Mouse (Mus musculus): Measurements from ENCODE around the gene Ctbs. TPM values are rescaled to one million over a fixed set of nuclear protein-coding genes. Genes with fewer than 3 reads are reported as not detected.

Gene Ctbs
- polyA plus RNA-seq, 1 experiment, result 1.5 TPM

GRCm38 (mm10) chr3:146433681-146434350 is 15.8 kb upstream of the Ctbs start:
- Histone ChIP-seq H3K79me3 (ENCODE audit: low read depth) (no peaks in the 10 kb centered on the region), H3K79me2 (ENCODE audit: control insufficient read depth, insufficient read depth) (no peaks in the 10 kb centered on the region), H3K4me3 (ENCODE audit: insufficient read depth, poor library complexity, severe bottlenecking) (no peak overlapping the region), H3K36me3 (ENCODE audit: control insufficient read depth, insufficient read depth) (peaks cover 21% of the 10 kb centered on the region), H3K27me3 (ENCODE audit: control insufficient read depth, insufficient read depth, insufficient read length) (no peaks in the 10 kb centered on the region), H3ac (ENCODE audit: control insufficient read depth, insufficient read length, low read depth) (no peak overlapping the region)
- no peak for TF ChIP-seq CEBPB (IDR thresholded peaks at IDR 0.05; ENCODE audit: low read depth)
- no peak for TF ChIP-seq USF1 (IDR thresholded peaks at IDR 0.05; ENCODE audit: low read depth)
- no peak for TF ChIP-seq CTCF (IDR thresholded peaks at IDR 0.05; ENCODE audit: control insufficient read depth, insufficient read depth, insufficient read length)
- TF ChIP-seq MAX (IDR thresholded peaks at IDR 0.05), result no peak
- TF ChIP-seq MYOG (IDR thresholded peaks at IDR 0.05; ENCODE audit: control insufficient read depth, extremely low read depth, insufficient read length), result no peak
- TF ChIP-seq FOSL1 (IDR thresholded peaks at IDR 0.05; ENCODE audit: insufficient read depth, low read length, poor library complexity, severe bottlenecking), result no peak
- TF ChIP-seq MYOD1 (IDR thresholded peaks at IDR 0.05; ENCODE audit: control insufficient read depth, insufficient read length, low read depth), result no peak

GRCm38 (mm10) chr3:146434686-146435085 is 14.9 kb upstream of the Ctbs start:
- TF ChIP-seq CEBPB (IDR thresholded peaks at IDR 0.05; ENCODE audit: low read depth), result no peak
- no peak for TF ChIP-seq MAX (IDR thresholded peaks at IDR 0.05)
- no peak for TF ChIP-seq CTCF (IDR thresholded peaks at IDR 0.05; ENCODE audit: control insufficient read depth, insufficient read depth, insufficient read length)
- TF ChIP-seq USF1 (IDR thresholded peaks at IDR 0.05; ENCODE audit: low read depth), result no peak
- no peak for TF ChIP-seq MYOG (IDR thresholded peaks at IDR 0.05; ENCODE audit: control insufficient read depth, extremely low read depth, insufficient read length)
- TF ChIP-seq MYOD1 (IDR thresholded peaks at IDR 0.05; ENCODE audit: control insufficient read depth, insufficient read length, low read depth), result no peak
- TF ChIP-seq FOSL1 (IDR thresholded peaks at IDR 0.05; ENCODE audit: insufficient read depth, low read length, poor library complexity, severe bottlenecking), result no peak
- H3K36me3 ChIP-seq (ENCODE audit: control insufficient read depth, insufficient read depth), result peaks cover 20% of the 10 kb centered on the region
- H3K79me2 ChIP-seq (ENCODE audit: control insufficient read depth, insufficient read depth), result no peaks in the 10 kb centered on the region
- H3K79me3 ChIP-seq (ENCODE audit: low read depth), result no peaks in the 10 kb centered on the region
- H3K27me3 ChIP-seq (ENCODE audit: control insufficient read depth, insufficient read depth, insufficient read length), result no peaks in the 10 kb centered on the region
- no peak overlapping the region for H3K4me3 ChIP-seq (ENCODE audit: insufficient read depth, poor library complexity, severe bottlenecking)
- H3ac ChIP-seq (ENCODE audit: control insufficient read depth, insufficient read length, low read depth), result no peak overlapping the region

- peaks cover 20% of the 10 kb centered on the region for H3K36me3 ChIP-seq (ENCODE audit: control insufficient read depth, insufficient read depth)
- H3ac ChIP-seq (ENCODE audit: control insufficient read depth, insufficient read length, low read depth), result no peak overlapping the region
- no peak overlapping the region for H3K4me3 ChIP-seq (ENCODE audit: insufficient read depth, poor library complexity, severe bottlenecking)
- H3K79me3 ChIP-seq (ENCODE audit: low read depth), result no peaks in the 10 kb centered on the region
- TF ChIP-seq CTCF (IDR thresholded peaks at IDR 0.05; ENCODE audit: control insufficient read depth, insufficient read depth, insufficient read length) (no peak), USF1 (IDR thresholded peaks at IDR 0.05; ENCODE audit: low read depth) (no peak), MYOG (IDR thresholded peaks at IDR 0.05; ENCODE audit: control insufficient read depth, extremely low read depth, insufficient read length) (no peak), MYOD1 (IDR thresholded peaks at IDR 0.05; ENCODE audit: control insufficient read depth, insufficient read length, low read depth) (no peak), MAX (IDR thresholded peaks at IDR 0.05) (no peak), FOSL1 (IDR thresholded peaks at IDR 0.05; ENCODE audit: insufficient read depth, low read length, poor library complexity, severe bottlenecking) (no peak), CEBPB (IDR thresholded peaks at IDR 0.05; ENCODE audit: low read depth) (no peak)
- H3K79me2 ChIP-seq (ENCODE audit: control insufficient read depth, insufficient read depth), result no peaks in the 10 kb centered on the region
- no peaks in the 10 kb centered on the region for H3K27me3 ChIP-seq (ENCODE audit: control insufficient read depth, insufficient read depth, insufficient read length)
These were observed 14.1 kb upstream of the Ctbs start for GRCm38 (mm10) chr3:146435533-146435932.

- TF ChIP-seq CEBPB (IDR thresholded peaks at IDR 0.05; ENCODE audit: low read depth) (no peak), CTCF (IDR thresholded peaks at IDR 0.05; ENCODE audit: control insufficient read depth, insufficient read depth, insufficient read length) (no peak), MAX (IDR thresholded peaks at IDR 0.05) (no peak), USF1 (IDR thresholded peaks at IDR 0.05; ENCODE audit: low read depth) (no peak), MYOD1 (IDR thresholded peaks at IDR 0.05; ENCODE audit: control insufficient read depth, insufficient read length, low read depth) (no peak), MYOG (IDR thresholded peaks at IDR 0.05; ENCODE audit: control insufficient read depth, extremely low read depth, insufficient read length) (no peak), FOSL1 (IDR thresholded peaks at IDR 0.05; ENCODE audit: insufficient read depth, low read length, poor library complexity, severe bottlenecking) (no peak)
- peaks cover 15% of the 10 kb centered on the region for H3K36me3 ChIP-seq (ENCODE audit: control insufficient read depth, insufficient read depth)
- H3K4me3 ChIP-seq (ENCODE audit: insufficient read depth, poor library complexity, severe bottlenecking), result no peak overlapping the region
These were observed 13.5 kb upstream of the Ctbs start for GRCm38 (mm10) chr3:146436114-146436513.

GRCm38 (mm10) chr3:146440011-146440410 is 9.6 kb upstream of the Ctbs start:
- peaks cover 12% of the 10 kb centered on the region for H3K36me3 ChIP-seq (ENCODE audit: control insufficient read depth, insufficient read depth)
- no peaks in the 10 kb centered on the region for H3K79me3 ChIP-seq (ENCODE audit: low read depth)
- no peak for TF ChIP-seq USF1 (IDR thresholded peaks at IDR 0.05; ENCODE audit: low read depth)
- no peak for TF ChIP-seq MYOD1 (IDR thresholded peaks at IDR 0.05; ENCODE audit: control insufficient read depth, insufficient read length, low read depth)
- no peak for TF ChIP-seq MAX (IDR thresholded peaks at IDR 0.05)
- TF ChIP-seq FOSL1 (IDR thresholded peaks at IDR 0.05; ENCODE audit: insufficient read depth, low read length, poor library complexity, severe bottlenecking), result no peak
- TF ChIP-seq CEBPB (IDR thresholded peaks at IDR 0.05; ENCODE audit: low read depth), result no peak
- no peak for TF ChIP-seq CTCF (IDR thresholded peaks at IDR 0.05; ENCODE audit: control insufficient read depth, insufficient read depth, insufficient read length)
- TF ChIP-seq MYOG (IDR thresholded peaks at IDR 0.05; ENCODE audit: control insufficient read depth, extremely low read depth, insufficient read length), result no peak
- H3K4me3 ChIP-seq (ENCODE audit: insufficient read depth, poor library complexity, severe bottlenecking), result no peak overlapping the region
- no peaks in the 10 kb centered on the region for H3K27me3 ChIP-seq (ENCODE audit: control insufficient read depth, insufficient read depth, insufficient read length)
- H3ac ChIP-seq (ENCODE audit: control insufficient read depth, insufficient read length, low read depth), result no peak overlapping the region
- H3K79me2 ChIP-seq (ENCODE audit: control insufficient read depth, insufficient read depth), result no peaks in the 10 kb centered on the region

More at GRCm38 (mm10) chr3:146436114-146436513, 13.5 kb upstream of the Ctbs start:
- H3K27me3 ChIP-seq (ENCODE audit: control insufficient read depth, insufficient read depth, insufficient read length), result no peaks in the 10 kb centered on the region
- H3K79me3 ChIP-seq (ENCODE audit: low read depth), result no peaks in the 10 kb centered on the region
- H3ac ChIP-seq (ENCODE audit: control insufficient read depth, insufficient read length, low read depth), result no peak overlapping the region
- H3K79me2 ChIP-seq (ENCODE audit: control insufficient read depth, insufficient read depth), result no peaks in the 10 kb centered on the region

Measured in C2C12 (cell line).